Mouse (Mus musculus) MEL (cell line): ENCODE measurements around the gene Plcg2. TPM values are rescaled to one million over a fixed set of nuclear protein-coding genes. Genes with fewer than 3 reads are reported as not detected.

ENCODE experiments used
- DNase-seq: peaks from one replicate; pipeline ENCODE4 v3.0.0; 2011; ENCODE audit warnings: low read depth, low spot score
- H3K27ac ChIP-seq: 2 replicates; pipeline ENCODE4 v1.5.1; 2012; ENCODE audit warnings: low read depth, mild to moderate bottlenecking, control low read depth, low read length, moderate library complexity; ENCODE audit not compliant: control insufficient read depth
- H3K27me3 ChIP-seq, 2 experiments: fragments of 150-350 bp in 1 of 2; sonication (generic) in 1 of 2; 2 replicates each; pipeline ENCODE4 v1.6.1; 2012; ENCODE audit warnings: low read length in 2 of 2, mild to moderate bottlenecking in 2 of 2, improper control_type of control experiment in 1 of 2, moderate library complexity in 1 of 2; ENCODE audit not compliant: insufficient read depth in 2 of 2, control insufficient read depth in 1 of 2
- H3K36me3 ChIP-seq, 2 experiments: 2 replicates each; pipeline ENCODE4 v1.6.1; 2012 to 2014; ENCODE audit warnings: low read length in 2 of 2, improper control_type of control experiment in 1 of 2, inconsistent platforms in 1 of 2, mild to moderate bottlenecking in 1 of 2; ENCODE audit not compliant: insufficient read depth in 2 of 2, control insufficient read depth in 1 of 2
- H3K4me1 ChIP-seq, 2 experiments: fragments of 150-350 bp in 1 of 2; sonication (generic) in 1 of 2; 2 replicates each; pipeline ENCODE4 v1.6.1; 2012; ENCODE audit warnings: low read length in 2 of 2, improper control_type of control experiment in 1 of 2, mild to moderate bottlenecking in 1 of 2; ENCODE audit not compliant: insufficient read depth in 2 of 2, control insufficient read depth in 1 of 2
- H3K4me3 ChIP-seq, 2 experiments: fragments of 150-350 bp in 1 of 2; sonication (generic) in 1 of 2; 2 replicates each; pipeline ENCODE4 v1.5.1; 2012; ENCODE audit warnings: low read depth in 2 of 2, low read length in 2 of 2, mild to moderate bottlenecking in 2 of 2, moderate library complexity in 2 of 2, control low read depth in 1 of 2, improper control_type of control experiment in 1 of 2; ENCODE audit not compliant: control insufficient read depth in 1 of 2, insufficient read depth in 1 of 2
- H3K79me2 ChIP-seq: 2 replicates; pipeline ENCODE4 v1.6.1; 2012; ENCODE audit warnings: mild to moderate bottlenecking, low read length, moderate library complexity; ENCODE audit not compliant: control insufficient read depth, poor library complexity, insufficient read depth
- H3K9ac ChIP-seq: 2 replicates; pipeline ENCODE4 v1.6.1; 2012; ENCODE audit warnings: low read depth, mild to moderate bottlenecking, control low read depth, low read length, moderate library complexity; ENCODE audit not compliant: control insufficient read depth, poor library complexity, severe bottlenecking
- H3K9me3 ChIP-seq: fragments of 150-350 bp; sonication (generic); replicated peaks from 2 replicates; pipeline ENCODE4 v1.6.1; 2012; ENCODE audit warnings: mild to moderate bottlenecking, low read length, improper control_type of control experiment, moderate library complexity; ENCODE audit not compliant: insufficient read depth
- CHD1 ChIP-seq: IDR thresholded peaks from 2 replicates; pipeline ENCODE4 v1.6.1; 2012; ENCODE audit warnings: low read depth, mild to moderate bottlenecking, inconsistent platforms, low read length, improper control_type of control experiment
- EP300 ChIP-seq, 2 experiments: IDR thresholded peaks; 2 replicates each; pipeline ENCODE4 v1.6.1; 2011; ENCODE audit warnings: improper control_type of control experiment in 2 of 2, low read length in 2 of 2, low read depth in 1 of 2, mild to moderate bottlenecking in 1 of 2
- ETS1 ChIP-seq: IDR thresholded peaks from 2 replicates; pipeline ENCODE4 v1.6.1; 2012; ENCODE audit warnings: low read depth, mild to moderate bottlenecking, inconsistent platforms, low read length, improper control_type of control experiment, moderate library complexity
- HCFC1 ChIP-seq: IDR thresholded peaks from 2 replicates; pipeline ENCODE4 v1.6.1; 2012; ENCODE audit warnings: low read depth, mild to moderate bottlenecking, inconsistent platforms, low read length, improper control_type of control experiment, moderate library complexity
- JUND ChIP-seq: IDR thresholded peaks from 2 replicates; pipeline ENCODE4 v1.6.1; 2011; ENCODE audit warnings: low read depth, mild to moderate bottlenecking, improper control_type of control experiment, low read length
- KAT2A ChIP-seq: conservative IDR thresholded peaks from 2 replicates; pipeline ENCODE4 v1.6.1; 2012; ENCODE audit warnings: low read depth, low read length, improper control_type of control experiment, inconsistent platforms
- MAFK ChIP-seq: IDR thresholded peaks from 2 replicates; pipeline ENCODE4 v1.6.1; 2011; ENCODE audit warnings: low read depth, mild to moderate bottlenecking, low read length, improper control_type of control experiment, borderline replicate concordance
- MAZ ChIP-seq: IDR thresholded peaks from 2 replicates; pipeline ENCODE4 v1.6.1; 2012; ENCODE audit warnings: low read depth, mild to moderate bottlenecking, inconsistent platforms, low read length, improper control_type of control experiment
- MEF2A ChIP-seq: IDR thresholded peaks from 2 replicates; pipeline ENCODE4 v1.6.1; 2014; ENCODE audit warnings: low read depth, mild to moderate bottlenecking, inconsistent platforms, low read length, improper control_type of control experiment; ENCODE audit not compliant: poor library complexity, insufficient replicate concordance, severe bottlenecking; ENCODE audit errors: extremely low read depth
- MXI1 ChIP-seq: IDR thresholded peaks from 2 replicates; pipeline ENCODE4 v1.6.1; 2011; ENCODE audit warnings: mild to moderate bottlenecking, low read depth, low read length, improper control_type of control experiment
- POLR2A ChIP-seq, 2 experiments: IDR thresholded peaks; 2 replicates each; pipeline ENCODE4 v1.6.1; 2011 to 2012; ENCODE audit warnings: low read length in 2 of 2, mild to moderate bottlenecking in 2 of 2, control low read depth in 1 of 2, improper control_type of control experiment in 1 of 2, low read depth in 1 of 2, moderate library complexity in 1 of 2; ENCODE audit not compliant: control insufficient read depth in 1 of 2, insufficient read depth in 1 of 2, poor library complexity in 1 of 2
- POLR2AphosphoS5 ChIP-seq: IDR thresholded peaks from 2 replicates; pipeline ENCODE4 v1.6.1; 2012; ENCODE audit warnings: low read depth, borderline replicate concordance, mild to moderate bottlenecking, inconsistent platforms, low read length, moderate library complexity, mixed read lengths
- RAD21 ChIP-seq: IDR thresholded peaks from 2 replicates; pipeline ENCODE4 v1.6.1; 2011; ENCODE audit warnings: mild to moderate bottlenecking, low read depth, low read length, improper control_type of control experiment
- SMC3 ChIP-seq: IDR thresholded peaks from 2 replicates; pipeline ENCODE4 v1.6.1; 2011; ENCODE audit warnings: low read depth, low read length, improper control_type of control experiment
- TCF12 ChIP-seq: IDR thresholded peaks from 2 replicates; pipeline ENCODE4 v1.6.1; 2014; ENCODE audit warnings: low read depth, mild to moderate bottlenecking, inconsistent platforms, low read length, improper control_type of control experiment, moderate library complexity
- USF1 ChIP-seq: IDR thresholded peaks from 2 replicates; pipeline ENCODE4 v1.6.1; 2014; ENCODE audit warnings: low read depth, mild to moderate bottlenecking, inconsistent platforms, low read length, improper control_type of control experiment, moderate library complexity
- USF2 ChIP-seq, 2 experiments: IDR thresholded peaks; 2 replicates each; pipeline ENCODE4 v1.6.1; 2011 to 2012; ENCODE audit warnings: improper control_type of control experiment in 2 of 2, low read length in 2 of 2, borderline replicate concordance in 1 of 2, inconsistent platforms in 1 of 2, low read depth in 1 of 2, mild to moderate bottlenecking in 1 of 2; ENCODE audit not compliant: insufficient read depth in 1 of 2
- ZC3H11A ChIP-seq: IDR thresholded peaks from 2 replicates; pipeline ENCODE4 v1.6.1; 2012; ENCODE audit warnings: low read depth, mild to moderate bottlenecking, inconsistent platforms, low read length, improper control_type of control experiment
- ZKSCAN1 ChIP-seq: IDR thresholded peaks from 2 replicates; pipeline ENCODE4 v1.6.1; 2012; ENCODE audit warnings: low read depth, mild to moderate bottlenecking, inconsistent platforms, low read length, improper control_type of control experiment, moderate library complexity
- ZMIZ1 ChIP-seq: IDR thresholded peaks from 2 replicates; pipeline ENCODE4 v1.6.1; 2012; ENCODE audit warnings: low read depth, mild to moderate bottlenecking, inconsistent platforms, low read length, improper control_type of control experiment, moderate library complexity
- polyA plus RNA-seq, 2 experiments: library from polyadenylated mRNA; stranded (reverse) in 1 of 2; unstranded in 1 of 2; fragments of >175 nt in 1 of 2; fragments of >200 nt in 1 of 2; gene quantifications; 2 replicates each; pipeline versions ENCODE4 v1.2.1 to v1.2.4; 2012; ENCODE audit warnings: low replicate concordance in 2 of 2, low read depth in 1 of 2; ENCODE audit not compliant: insufficient read length in 2 of 2, insufficient read depth in 1 of 2, missing spikeins in 1 of 2
- total RNA-seq: library from RNA; depleted of rRNA; stranded (reverse); fragments of 300-350 nt; gene quantifications from 2 replicates; pipeline ENCODE4 v1.2.3, GENCODE M21; 2012

Plcg2 gene
- total and polyA plus RNA-seq, 3 experiments = 21.0 to 78.7 (median 23.3) TPM

DNA sequence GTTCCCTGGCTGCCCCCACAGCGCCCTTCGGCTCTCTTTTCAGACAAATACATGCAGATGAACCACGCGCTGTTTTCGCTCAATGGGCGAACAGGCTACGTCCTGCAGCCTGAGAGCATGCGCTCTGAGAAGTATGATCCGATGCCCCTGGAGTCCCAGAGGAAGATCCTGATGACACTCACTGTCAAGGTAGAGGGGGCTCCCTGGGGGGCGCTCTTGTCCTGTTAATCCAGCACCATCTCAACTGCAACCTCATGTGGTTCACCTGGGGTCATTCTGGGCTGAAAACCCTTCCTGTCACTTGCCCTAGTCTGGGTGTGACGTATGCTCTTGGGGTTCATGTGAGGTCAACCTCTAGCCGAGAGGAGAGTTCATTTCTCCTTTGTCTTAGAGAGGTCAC, 114.8 kb downstream of the Plcg2 start:
- Histone ChIP-seq H3K9me3 (no peaks in the 10 kb centered on the region), H3K4me1 (no peaks in the 10 kb centered on the region), H3K27ac (no peak overlapping the region), H3K9ac (no peak overlapping the region), H3K4me3 (no peak overlapping the region), H3K27me3 (no peaks in the 10 kb centered on the region)
- TF ChIP-seq USF1 = no peak
- TF ChIP-seq HCFC1 = no peak
- no peak for TF ChIP-seq MAZ
- TF ChIP-seq ZC3H11A = no peak
- no peak for TF ChIP-seq USF2 (IDR thresholded peaks at IDR 0.05; ENCODE audit: borderline replicate concordance in 1 of 2, insufficient read depth in 1 of 2, low read depth in 1 of 2, low read length in 2 of 2)
- no peak for TF ChIP-seq RAD21
- TF ChIP-seq MAFK = no peak
- TF ChIP-seq ETS1 = no peak
- no peak for TF ChIP-seq POLR2A (IDR thresholded peaks at IDR 0.05; ENCODE audit: control insufficient read depth in 1 of 2, insufficient read depth in 1 of 2, low read depth in 1 of 2, low read length in 2 of 2, poor library complexity in 1 of 2)
- TF ChIP-seq MEF2A = no peak
- no peak for TF ChIP-seq TCF12
- TF ChIP-seq CHD1 = no peak
- TF ChIP-seq KAT2A = no peak
- TF ChIP-seq EP300 (IDR thresholded peaks at IDR 0.05; ENCODE audit: low read depth in 1 of 2, low read length in 2 of 2) = no peak
- TF ChIP-seq SMC3 = no peak
- no peak for TF ChIP-seq ZMIZ1
- TF ChIP-seq JUND = no peak
- TF ChIP-seq MXI1 = no peak
- TF ChIP-seq ZKSCAN1 = no peak
- no peak for TF ChIP-seq POLR2AphosphoS5
- TF ChIP-seq, all 39 proteins: peak for 0
- H3K79me2 ChIP-seq = no peaks in the 10 kb centered on the region
- H3K36me3 ChIP-seq = no peaks in the 10 kb centered on the region
- no peak for DNase-seq
